Mouse (Mus musculus) hindlimb bud, embryonic 11.5 days (tissue): ENCODE data around the gene Vmn1r51.
"Not testable (repeated sequence)": the region's sequence is repeated elsewhere in the genome, so short reads cannot be mapped to it uniquely, and the experiment has no call there.

ENCODE experiments used
- DNase-seq: peaks from one replicate; pipeline ENCODE4 v3.0.0-alpha.2; 2012; ENCODE audit warnings: low read depth, low spot score; ENCODE audit errors: extremely low spot score

Vmn1r51 gene

GRCm38 (mm10) chr6:90122296-90122695 is at the start of gene Vmn1r51:
TSS of gene Vmn1r51 (plus strand) at chr6:90122596.
- not testable (repeated sequence) for DNase-seq

GRCm38 (mm10) chr6:90078406-90078805 is 44.0 kb upstream of the Vmn1r51 start, which contains the start of gene Vmn1r49:
TSS of gene Vmn1r49 (minus strand) at chr6:90078506.
- DNase-seq: no peak

DNA sequence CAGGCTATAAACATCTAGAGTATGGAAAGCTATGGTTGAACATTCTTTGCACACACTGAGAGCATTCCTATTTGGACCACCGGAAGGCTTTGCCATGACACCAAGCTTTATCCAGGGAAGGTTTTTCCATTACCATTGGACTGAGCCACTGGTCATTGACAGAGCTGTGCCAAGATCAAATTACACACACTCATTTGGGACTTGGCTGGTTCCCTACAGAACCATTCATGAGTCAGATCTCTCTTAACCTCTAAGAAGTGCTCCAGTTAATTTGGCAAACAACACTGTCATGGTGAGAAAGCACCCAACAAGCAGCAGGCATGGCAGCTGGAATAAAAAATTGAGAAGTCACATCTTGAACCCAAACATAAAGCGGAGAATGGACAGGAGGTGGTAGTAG is 21.8 kb upstream of the Vmn1r51 start:
- no peak for DNase-seq

- DNase-seq: no peak
Observed at GRCm38 (mm10) chr6:90101130-90101529, 21.3 kb upstream of the Vmn1r51 start, which contains the start of gene Vmn1r50. TSS of gene Vmn1r50 (plus strand) at chr6:90101430.

GRCm38 (mm10) chr6:90160139-90160538 is 37.7 kb downstream of the Vmn1r51 start:
- DNase-seq: no peak

DNA sequence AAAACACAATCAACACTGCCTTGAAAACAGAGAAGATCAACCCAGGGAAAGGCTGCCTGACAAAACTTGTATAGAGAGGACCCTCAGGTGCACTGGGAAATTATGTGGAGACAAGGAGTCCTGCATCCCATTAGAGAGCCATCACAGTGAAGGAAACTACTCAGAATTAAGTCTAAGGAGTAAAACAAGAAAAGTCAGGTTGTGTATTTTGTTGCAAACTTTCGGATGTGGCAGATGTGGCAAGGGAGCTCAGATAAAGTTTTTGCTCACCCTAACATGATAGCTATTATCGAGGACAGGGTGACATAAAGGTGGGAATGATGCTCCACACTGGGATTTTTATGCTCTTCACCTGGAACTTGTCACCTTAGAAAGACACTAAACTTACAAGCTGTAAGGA is 52.1 kb downstream of the Vmn1r51 start, which contains the start of gene Vmn1r52:
Gene Vmn1r52 (plus strand): TSS at position 301 of the 400 bp plus-strand sequence.
- no peak for DNase-seq
